Mouse (Mus musculus) mesoderm, embryonic 11.5 days (tissue): ENCODE data around the gene Apip.
A peak's percentile ranks its signal among the peaks of the same experiment; 100 is the strongest.

ENCODE experiments used
- DNase-seq: peaks from one replicate; pipeline ENCODE4 v3.0.0-alpha.2; 2012; ENCODE audit warnings: low read depth, low spot score

Gene Apip

DNA sequence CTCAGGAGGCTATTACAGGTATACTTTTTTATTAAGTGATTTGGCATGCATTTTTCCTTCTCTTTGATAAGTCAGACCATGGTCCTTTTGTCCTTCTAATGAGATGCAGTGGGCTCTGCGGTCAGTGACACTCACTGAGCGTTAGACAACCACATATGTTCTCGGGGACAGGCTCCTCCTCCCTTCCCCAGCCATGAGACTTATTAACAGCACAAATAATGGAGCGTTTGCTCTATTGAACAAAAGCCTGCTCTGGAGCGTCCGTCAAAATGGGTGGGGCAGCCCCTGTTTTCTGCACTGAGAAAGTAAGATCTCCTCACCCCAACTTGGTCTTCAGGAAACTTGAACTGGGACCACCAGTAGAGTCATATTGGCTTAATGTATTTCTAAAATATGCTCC, 16.0 kb downstream of the Apip start:
- DNase-seq, result no peak

DNA sequence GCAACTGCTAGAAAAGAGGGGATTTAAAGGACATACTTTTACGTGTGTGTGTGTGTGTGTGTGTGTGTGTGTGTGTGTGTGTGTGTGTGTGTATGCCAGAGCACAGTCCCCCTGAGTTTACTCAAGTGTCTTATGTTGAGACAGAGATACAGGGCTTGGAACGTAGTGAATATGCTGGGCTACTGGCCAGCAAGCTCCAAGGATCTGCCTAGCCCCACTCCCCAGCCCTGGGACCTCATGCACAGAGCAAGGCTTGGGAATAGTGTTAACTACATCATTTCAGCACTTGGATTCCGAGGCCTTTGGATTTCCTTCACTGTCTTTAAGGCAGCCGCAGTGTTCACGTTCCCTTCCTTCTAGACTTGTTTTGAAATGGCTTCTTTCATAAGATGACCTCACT, 29.1 kb downstream of the Apip start:
- DNase-seq, result no peak

DNA sequence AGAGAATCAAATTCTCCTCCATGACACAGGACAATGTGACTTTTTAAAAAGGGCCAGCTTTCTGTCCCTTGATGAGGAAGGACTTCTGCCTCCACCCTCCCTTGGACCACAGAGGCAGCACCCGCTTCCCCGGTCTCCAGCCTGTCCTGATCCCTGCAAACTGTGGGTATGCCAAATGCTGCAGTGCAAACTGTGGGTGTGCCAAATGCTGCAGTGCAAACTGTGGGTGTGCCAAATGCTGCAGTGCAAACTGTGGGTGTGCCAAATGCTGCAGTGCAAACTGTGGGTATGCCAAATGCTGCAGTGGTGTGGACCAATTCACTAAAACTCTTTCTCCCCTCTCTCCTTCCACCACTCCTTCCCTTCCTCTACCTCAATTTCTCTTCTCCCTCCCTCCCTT, 32.7 kb downstream of the Apip start:
- DNase-seq, result no peak

GRCm38 (mm10) chr2:103111669-103112068, 38.2 kb downstream of the Apip start:
- peak; percentile 28 for DNase-seq

DNA sequence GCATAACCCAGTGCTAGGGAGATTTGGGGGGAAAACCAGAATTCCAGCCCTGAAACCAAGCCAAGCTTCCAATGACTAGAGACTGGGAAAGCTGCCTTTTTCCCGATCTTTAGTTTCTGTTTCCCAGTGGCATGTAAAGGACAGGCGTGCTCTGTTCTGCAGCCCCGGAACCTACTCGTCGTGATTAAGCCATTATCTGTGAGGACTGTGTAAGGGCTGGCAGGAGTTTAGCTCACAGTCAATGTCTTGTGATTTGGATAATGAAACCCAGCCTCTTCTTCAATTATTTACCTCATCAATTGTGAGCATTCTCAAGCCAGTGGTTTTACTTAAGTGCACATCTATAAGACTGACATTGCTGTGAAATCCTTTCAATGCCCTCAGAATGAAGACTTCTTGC, 43.7 kb downstream of the Apip start:
- no peak for DNase-seq

DNA sequence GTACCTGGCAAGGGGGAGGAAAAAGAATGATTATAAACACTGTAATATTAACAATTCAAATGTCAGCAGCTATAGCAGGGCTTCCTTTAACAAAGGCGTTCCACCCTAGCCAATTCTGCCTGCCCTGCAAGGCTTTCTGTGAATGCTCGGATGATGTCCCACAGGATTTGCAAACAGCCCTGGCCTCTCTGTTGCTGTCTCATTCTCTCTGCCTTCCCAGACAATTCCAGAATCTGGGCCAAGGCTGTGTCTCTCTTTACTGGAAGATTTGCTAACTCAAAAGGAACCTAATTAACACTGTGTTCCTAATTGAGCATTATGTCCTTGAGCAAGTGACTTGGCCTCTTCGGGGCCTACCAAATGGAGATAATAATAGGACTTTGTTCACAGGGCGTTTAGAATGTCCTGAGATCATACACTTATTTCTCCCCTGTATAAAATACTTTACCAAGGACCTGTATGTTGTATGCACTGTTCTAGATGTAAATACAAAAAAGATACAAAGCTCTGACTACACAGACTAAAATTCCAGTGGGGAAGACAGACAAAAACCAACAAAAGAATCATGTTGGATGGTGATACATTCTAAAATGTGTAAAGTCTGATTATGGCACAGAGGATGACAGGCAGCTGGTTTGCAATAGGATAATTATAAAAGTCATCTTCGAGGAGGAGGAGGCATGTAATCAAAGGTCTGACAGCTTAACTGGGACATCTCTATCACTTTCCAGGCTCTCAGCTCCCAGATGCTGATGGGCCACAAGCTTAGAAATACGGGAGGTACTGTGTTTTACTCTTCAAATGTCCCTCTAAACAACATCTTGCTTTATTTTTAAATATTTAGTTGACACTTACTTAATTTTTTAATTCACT, 45.1 kb downstream of the Apip start:
- no peak for DNase-seq

DNA sequence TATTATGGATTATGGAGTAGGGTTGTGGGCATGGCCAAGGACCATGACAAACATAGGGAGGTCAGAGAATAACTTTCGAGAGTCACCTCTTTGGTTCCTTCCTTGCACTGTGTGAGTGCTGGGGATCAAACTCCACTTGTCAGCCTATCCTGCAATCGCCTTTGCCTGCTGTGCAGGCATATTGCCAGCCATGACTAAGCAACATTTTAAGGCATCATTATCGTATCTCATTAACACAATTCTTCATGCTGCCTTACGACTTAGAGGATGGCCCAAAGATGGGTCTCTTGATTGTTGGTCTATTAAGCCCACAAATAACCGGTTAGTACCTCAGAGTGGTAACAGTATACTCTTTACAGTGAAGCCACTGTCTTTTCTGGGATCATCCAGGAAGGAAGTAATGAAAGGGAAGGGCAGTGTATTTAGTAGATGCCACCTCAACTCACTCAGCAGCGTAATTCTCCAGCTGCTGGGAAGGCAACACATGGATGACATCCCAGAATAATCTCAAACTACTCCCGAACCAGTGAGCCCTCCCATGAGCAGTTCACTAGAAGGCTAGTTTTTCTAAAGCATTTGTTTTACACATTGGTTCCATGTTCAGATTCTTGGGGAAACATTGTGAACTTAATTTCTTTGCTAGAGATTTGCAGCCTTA, 45.9 kb downstream of the Apip start:
- no peak for DNase-seq

GRCm38 (mm10) chr2:103129676-103130075, 56.2 kb downstream of the Apip start:
- no peak for DNase-seq

DNA sequence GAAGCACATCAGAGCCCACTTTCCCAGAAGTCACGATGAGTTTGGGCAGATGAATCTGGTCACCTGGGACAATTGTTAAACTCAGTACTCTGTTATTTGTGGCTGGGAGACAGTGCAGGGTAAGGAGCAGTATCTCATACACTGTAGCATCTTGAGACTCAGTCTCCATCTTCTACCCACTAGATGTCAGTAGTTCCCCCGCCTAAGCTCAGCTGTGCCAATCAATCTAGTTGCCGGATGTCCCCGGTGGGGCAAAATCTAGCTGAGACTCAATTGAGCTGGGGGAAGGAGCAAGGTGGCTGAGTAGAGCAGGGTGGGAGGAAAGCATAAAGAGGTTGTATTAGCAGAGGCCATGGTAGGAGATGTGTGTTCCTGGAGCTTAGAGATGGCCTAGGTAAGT, 57.7 kb downstream of the Apip start:
- DNase-seq, result no peak

- no peak for DNase-seq
Measured at GRCm38 (mm10) chr2:103138529-103139265, 65.2 kb downstream of the Apip start.
